Mouse (Mus musculus) ovary, adult 10 weeks (tissue): ENCODE data around the gene Vnn1. TPM values are rescaled to one million over a fixed set of nuclear protein-coding genes. Genes with fewer than 3 reads are reported as not detected.

Experiments
- polyA plus RNA-seq: library from polyadenylated mRNA; stranded (reverse); fragments of 350-450 nt; fragmentation: Illumina TruSeq; extraction: RNeasy Lipid Tissue Mini Kit (QIAGEN cat#74804); gene quantifications from one replicate; pipeline ENCODE4 v1.2.3, GENCODE M21; 2014

Vnn1 gene
- 71.7 TPM for polyA plus RNA-seq

GRCm38 (mm10) chr10:23894601-23895349 lies at the start of gene Vnn1:
Gene Vnn1 (plus strand): TSS chr10:23894688.

GRCm38 (mm10) chr10:23851228-23851912 lies 43.1 kb upstream of the Vnn1 start, which contains the start of gene Vnn3:
Gene Vnn3 (plus strand): TSS chr10:23851462.

GRCm38 (mm10) chr10:23920056-23920455 lies 25.6 kb downstream of the Vnn1 start, which contains the start of gene Taar1:
Gene Taar1 (plus strand): TSS chr10:23920356.

GRCm38 (mm10) chr10:23938312-23938711 lies 43.8 kb downstream of the Vnn1 start, which contains the start of gene Taar2:
Gene Taar2 (plus strand): TSS chr10:23938572.

GRCm38 (mm10) chr10:23949508-23950005 lies 55.1 kb downstream of the Vnn1 start, which contains the start of gene Taar3:
Gene Taar3 (plus strand): TSS chr10:23949558.

Other genes starting within 250 kb of the Vnn1 start
- 507 TPM for gene Rps12, start 107.4 kb upstream of the Vnn1 start, polyA plus RNA-seq
- gene Slc18b1, start 97.7 kb upstream of the Vnn1 start, polyA plus RNA-seq, result 20.2 TPM
- gene Vnn3, start 43.2 kb upstream of the Vnn1 start, polyA plus RNA-seq, result 0.74 TPM
- gene Taar1, start 25.7 kb downstream of the Vnn1 start, polyA plus RNA-seq, result not detected
- gene Taar2, start 43.9 kb downstream of the Vnn1 start, polyA plus RNA-seq, result not detected
- not detected for gene Taar3, start 54.9 kb downstream of the Vnn1 start, polyA plus RNA-seq
- gene Taar4, start 65.8 kb downstream of the Vnn1 start, polyA plus RNA-seq, result not detected
- gene Taar5, start 76.0 kb downstream of the Vnn1 start, polyA plus RNA-seq, result not detected
- gene Taar6, start 91.0 kb downstream of the Vnn1 start, polyA plus RNA-seq, result not detected
- not detected for gene Taar7a, start 98.8 kb downstream of the Vnn1 start, polyA plus RNA-seq
- not detected for gene Taar7b, start 105.3 kb downstream of the Vnn1 start, polyA plus RNA-seq
- gene Taar7d, start 132.5 kb downstream of the Vnn1 start, polyA plus RNA-seq, result not detected
- gene Taar7e, start 142.9 kb downstream of the Vnn1 start, polyA plus RNA-seq, result not detected
- not detected for gene Taar7f, start 154.8 kb downstream of the Vnn1 start, polyA plus RNA-seq
- not detected for gene Taar8a, start 181.8 kb downstream of the Vnn1 start, polyA plus RNA-seq
- not detected for gene Taar8b, start 197.6 kb downstream of the Vnn1 start, polyA plus RNA-seq
- not detected for gene Taar8c, start 207.2 kb downstream of the Vnn1 start, polyA plus RNA-seq
- gene Taar9, start 214.8 kb downstream of the Vnn1 start, polyA plus RNA-seq, result not detected